Mouse (Mus musculus) cortical plate, adult 2 months (tissue): Measurements from ENCODE around the gene Dzip1.

ENCODE experiments used
- CTCF ChIP-seq: fragments of 200-500 bp; IDR thresholded peaks from 2 replicates; pipeline ENCODE4 v1.5.1; 2011; ENCODE audit warnings: mild to moderate bottlenecking, control low read depth, low read length; ENCODE audit not compliant: insufficient read depth; ENCODE audit errors: extremely low read depth
- POLR2A ChIP-seq: fragments of 200-500 bp; IDR thresholded peaks from 2 replicates; pipeline ENCODE4 v1.6.1; 2011; ENCODE audit warnings: mild to moderate bottlenecking, low read length, control low read depth; ENCODE audit not compliant: insufficient read depth; ENCODE audit errors: extremely low read depth

GRCm38 (mm10) chr14:118900911-118901310 lies 24.3 kb downstream of the Dzip1 start:
- TF ChIP-seq CTCF: no peak
- no peak for TF ChIP-seq POLR2A
